Mouse (Mus musculus): Measurements from ENCODE around the gene Iqcf1.

The Iqcf1 gene

DNA sequence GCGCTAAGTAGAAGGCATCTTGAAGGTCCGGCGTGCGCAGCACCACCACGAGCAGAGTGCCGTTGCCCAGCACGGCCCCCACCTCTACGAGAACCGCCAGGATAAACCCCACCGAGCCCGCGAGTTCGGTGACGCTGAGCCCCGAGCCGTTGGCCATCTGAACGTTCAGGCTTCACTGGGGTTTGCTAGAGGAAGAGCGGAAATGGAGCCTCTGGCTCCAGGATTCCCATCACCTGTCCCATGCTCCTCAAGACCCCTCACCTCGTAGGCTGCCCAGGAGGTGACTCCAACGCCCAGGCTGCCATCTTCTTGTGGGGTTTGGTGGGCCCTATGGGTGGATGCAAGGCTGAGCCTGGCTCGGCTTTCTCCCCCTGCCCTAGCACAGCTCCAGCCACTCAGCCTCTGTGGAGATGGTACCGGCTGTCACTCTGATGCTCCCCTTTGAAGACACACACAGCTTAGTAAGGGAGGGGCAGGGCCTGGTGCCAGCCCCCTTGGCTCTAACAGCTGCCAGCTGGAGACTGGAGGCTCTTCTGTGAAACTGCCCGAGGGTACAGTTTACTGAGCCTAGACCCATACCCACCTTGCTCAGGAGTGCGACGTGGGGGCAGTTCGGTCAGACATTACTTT is 34.1 kb upstream of the Iqcf1 start, which contains the start of gene Gpr62:
Gene Gpr62 (minus strand): TSS at position 368 of the 630 bp plus-strand sequence.
- DNase-seq = peak; percentile 90 to 93

- peak in 1 of 2 experiments; percentile 18 for DNase-seq
Measured at GRCm38 (mm10) chr9:106466721-106467120, 33.0 kb upstream of the Iqcf1 start.

DNA sequence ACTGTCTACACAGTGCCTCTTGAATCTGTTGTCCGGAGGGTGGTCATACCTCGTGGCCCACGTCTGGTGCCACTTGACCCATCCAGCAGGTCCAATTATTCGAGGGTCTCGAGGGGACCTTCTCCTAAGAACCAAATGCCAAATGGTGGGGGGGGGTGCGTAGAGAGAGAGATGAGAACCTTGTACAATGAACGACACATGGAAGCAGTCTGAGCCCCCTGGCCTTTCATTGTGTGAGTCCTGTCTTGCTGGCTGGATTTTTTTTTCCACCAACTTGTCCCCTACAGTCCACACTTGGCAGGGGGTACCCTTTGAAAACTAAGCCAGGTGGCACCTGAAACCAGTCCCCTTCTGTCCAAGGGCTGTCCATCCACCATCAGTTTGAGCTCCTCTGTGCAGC is 32.0 kb upstream of the Iqcf1 start:
- DNase-seq = no peak

DNA sequence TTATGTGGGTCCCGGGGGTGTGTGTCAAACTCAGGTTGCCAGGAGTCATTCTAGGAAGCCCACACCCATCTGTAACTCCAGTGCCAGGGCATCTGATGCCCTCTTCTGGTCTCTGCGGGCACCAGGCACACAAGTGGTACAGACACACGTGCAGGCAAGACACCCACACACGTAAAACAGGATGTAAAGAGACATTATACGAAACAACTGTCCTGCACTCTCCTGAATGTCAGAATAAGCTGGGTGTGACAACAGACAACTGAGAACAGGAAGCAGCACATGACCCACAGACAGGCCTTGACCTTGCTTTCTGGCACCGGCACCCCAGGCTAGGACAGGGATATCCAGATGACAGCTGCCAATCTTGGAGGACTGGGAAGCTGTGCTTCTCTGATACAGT is 30.4 kb upstream of the Iqcf1 start:
- DNase-seq = peak in 1 of 2 experiments; percentile 27

- DNase-seq = peak in 1 of 2 experiments; percentile 19
Measured at GRCm38 (mm10) chr9:106469776-106470175, 30.0 kb upstream of the Iqcf1 start.

GRCm38 (mm10) chr9:106470991-106471750 is 28.6 kb upstream of the Iqcf1 start:
- DNase-seq = peak in 1 of 2 experiments; percentile 6

DNA sequence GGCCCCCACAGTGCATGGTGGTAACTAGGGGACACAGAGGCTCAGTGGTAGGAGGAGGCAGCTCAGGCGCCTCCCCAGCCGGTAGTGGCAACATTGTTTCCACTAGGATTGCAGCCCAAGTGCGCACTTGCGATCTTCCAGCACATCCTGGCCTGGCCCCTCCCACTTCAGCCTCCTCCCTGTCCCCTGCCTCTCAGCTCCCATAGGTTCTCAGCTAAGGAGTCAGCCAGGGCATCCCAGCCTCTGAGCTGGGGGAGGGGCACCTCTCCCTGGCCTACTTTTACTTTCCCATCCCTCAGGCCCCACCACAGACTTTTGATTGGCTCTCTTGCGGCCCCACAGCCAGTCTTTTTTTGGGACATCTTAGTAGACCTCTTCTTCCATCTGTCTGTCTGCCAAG is 27.9 kb upstream of the Iqcf1 start:
- peak; percentile 42 to 60 for DNase-seq

DNA sequence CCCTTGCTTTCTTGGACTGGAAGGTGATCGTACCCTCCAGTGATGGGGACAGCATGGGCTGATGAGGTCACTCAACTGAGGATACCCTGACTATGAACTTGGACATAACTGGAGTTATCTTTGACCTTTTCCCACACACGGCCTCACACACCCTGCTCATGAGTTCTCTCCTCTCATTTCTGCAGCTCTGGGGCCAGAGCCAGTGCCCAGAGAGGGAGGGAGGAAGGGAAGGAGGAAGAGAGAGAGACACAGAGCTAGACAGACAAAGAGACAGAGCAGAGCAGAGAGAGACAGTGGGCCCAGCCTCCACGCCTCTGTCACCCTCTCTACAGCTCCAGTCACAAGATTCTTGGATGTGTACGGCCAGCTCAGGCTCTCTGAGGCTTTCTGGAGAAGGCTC is 27.4 kb upstream of the Iqcf1 start:
- DNase-seq = no peak

GRCm38 (mm10) chr9:106473081-106473752 is 26.6 kb upstream of the Iqcf1 start:
- DNase-seq = peak in 1 of 2 experiments; percentile 40

GRCm38 (mm10) chr9:106473753-106474105 is 26.0 kb upstream of the Iqcf1 start:
- peak in 1 of 2 experiments; percentile 39 for DNase-seq

DNA sequence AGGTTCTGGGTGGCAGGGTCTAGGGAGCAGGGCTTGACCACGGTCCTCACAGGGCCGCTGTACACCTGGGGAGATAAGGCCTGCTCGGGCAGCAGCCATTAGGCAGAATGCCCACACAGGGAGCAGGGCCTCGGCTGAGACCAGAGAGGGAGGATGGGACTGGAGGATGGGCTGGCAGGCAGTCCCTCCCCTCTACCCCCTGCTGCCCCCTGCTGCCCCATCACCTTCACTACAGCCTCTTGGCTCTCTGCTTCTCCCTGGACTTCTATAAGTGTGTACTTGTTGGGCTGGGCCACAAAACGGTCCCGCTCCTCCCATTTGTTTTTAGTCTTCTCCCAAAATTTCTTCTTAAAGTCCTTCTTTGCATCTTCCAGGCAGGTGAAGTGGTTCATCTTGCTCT is 25.3 kb upstream of the Iqcf1 start:
- peak; percentile 80 to 89 for DNase-seq

DNA sequence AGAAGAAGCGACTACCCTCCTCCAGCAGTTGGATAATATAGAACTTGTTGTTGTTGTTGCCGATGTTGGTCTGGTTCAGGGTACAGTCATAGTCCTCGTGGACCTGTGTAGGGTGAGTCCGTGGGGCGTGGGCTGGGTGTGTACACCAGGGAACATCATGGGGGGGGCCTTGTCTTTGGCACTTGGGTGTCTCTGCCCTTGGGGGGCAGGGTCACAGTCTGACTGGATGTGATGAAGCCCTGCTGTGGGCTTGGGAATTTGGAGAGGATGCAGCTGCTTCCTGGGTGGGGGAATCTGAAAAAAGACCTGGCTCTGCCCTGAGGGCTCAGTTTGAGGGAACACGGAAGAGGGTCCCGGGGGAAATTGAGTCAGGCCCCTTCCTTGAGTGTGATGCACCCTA is 24.7 kb upstream of the Iqcf1 start:
- DNase-seq = peak in 1 of 2 experiments; percentile 44

- DNase-seq = peak in 1 of 2 experiments; percentile 18
Measured at GRCm38 (mm10) chr9:106475663-106476001, 24.1 kb upstream of the Iqcf1 start, which contains the start of gene Rrp9. Gene Rrp9 (plus strand): TSS chr9:106475963.

DNA sequence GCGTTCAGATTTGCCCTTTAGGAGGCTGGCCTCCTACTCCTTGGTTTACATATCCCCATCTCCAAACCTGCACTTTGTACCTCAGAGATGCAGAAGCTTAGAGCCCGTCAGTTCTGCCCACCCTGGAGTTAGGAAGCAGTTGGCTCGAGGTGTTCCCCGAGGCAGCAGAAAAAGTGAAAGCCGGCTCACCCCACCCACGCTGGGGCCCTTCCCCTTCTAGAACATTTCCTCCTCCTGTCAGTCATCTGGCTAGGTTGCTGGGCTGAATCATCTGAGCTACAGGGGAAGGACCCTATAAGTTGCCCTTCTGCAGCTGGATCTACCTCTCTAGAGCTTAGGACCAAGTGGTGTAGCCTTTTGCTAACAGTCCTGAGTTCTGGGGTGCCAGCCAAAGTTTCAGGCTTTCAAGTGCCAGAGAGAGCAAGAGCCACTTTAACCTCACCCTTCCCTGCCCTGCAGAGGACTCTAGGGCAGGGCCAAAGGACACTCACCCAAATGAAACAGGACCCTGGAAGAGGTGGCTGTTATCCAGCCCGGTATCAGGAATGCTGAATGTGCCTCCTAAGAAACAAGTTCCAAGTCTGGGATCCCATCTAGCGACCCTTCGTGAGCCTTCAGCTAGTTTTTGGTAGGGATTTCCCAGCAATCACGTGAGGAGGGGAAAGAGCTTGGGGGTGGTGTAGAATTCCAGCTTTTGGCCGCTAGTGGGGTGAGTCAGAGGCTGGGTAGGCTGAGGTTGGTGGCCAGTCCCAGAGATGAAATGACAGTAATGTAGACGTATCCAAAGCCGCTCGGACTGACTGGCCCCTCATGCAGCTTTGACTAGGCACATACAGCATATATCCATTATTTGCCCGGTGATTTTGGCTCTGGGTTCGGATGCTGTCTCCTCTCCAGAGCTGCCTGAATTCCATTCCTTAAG is 23.5 kb upstream of the Iqcf1 start:
- peak in 1 of 2 experiments; percentile 48 for DNase-seq

DNA sequence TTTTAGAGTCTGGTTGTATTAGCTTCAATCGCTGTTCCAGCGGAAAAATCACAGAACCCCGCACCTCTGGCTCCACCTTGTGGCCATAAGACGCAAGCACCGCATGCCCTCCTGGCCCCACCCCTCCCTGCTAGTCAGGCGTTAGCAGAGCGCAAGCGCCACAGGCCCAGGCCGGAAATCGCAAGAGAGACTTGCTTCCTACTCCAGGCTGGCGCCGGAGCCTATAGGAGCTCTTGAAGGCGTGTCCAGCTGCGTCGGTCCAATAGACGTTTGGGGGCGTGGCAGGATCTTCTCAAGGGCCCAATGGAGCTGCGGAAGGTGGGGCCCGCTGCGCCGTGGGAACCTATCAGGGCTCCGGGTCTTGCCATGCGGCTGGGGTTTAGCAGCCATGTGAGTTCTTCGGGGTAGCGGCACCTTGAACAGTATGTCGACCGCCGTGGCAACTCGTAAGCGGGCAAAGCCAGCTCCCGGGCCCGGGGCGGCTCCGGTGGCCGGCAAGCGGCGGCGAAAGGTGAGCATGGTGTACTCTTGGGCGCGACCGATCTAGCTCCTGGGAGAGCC is 22.8 kb upstream of the Iqcf1 start, which contains the start of gene Parp3:
Gene Parp3 (minus strand): TSS at position 26 of the 561 bp plus-strand sequence.
- DNase-seq = peak; percentile 98 to 99

- no peak for DNase-seq
Measured at GRCm38 (mm10) chr9:106477649-106478048, 22.1 kb upstream of the Iqcf1 start.

DNA sequence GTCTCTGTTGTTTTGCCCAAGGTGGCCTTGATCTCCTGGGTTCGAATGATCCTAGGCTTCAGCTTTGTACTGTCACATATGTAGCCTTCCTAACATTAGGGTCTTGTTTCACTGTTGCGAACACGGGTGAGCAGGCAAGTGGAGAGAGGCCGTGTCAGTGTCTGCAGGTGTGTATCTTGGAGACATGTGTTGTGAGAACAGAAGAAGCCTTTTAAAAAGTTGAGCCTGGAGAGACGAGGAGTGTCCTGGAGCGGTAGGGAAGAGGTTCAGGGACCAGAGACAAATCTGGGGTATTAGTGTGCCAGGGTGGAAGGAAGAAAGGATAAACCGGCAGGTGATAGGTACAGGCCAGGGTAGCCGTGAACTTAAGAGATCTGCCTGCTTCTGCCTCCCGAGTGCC is 21.7 kb upstream of the Iqcf1 start:
- DNase-seq = no peak

GRCm38 (mm10) chr9:106480541-106480940 is 19.2 kb upstream of the Iqcf1 start:
- no peak for DNase-seq

DNA sequence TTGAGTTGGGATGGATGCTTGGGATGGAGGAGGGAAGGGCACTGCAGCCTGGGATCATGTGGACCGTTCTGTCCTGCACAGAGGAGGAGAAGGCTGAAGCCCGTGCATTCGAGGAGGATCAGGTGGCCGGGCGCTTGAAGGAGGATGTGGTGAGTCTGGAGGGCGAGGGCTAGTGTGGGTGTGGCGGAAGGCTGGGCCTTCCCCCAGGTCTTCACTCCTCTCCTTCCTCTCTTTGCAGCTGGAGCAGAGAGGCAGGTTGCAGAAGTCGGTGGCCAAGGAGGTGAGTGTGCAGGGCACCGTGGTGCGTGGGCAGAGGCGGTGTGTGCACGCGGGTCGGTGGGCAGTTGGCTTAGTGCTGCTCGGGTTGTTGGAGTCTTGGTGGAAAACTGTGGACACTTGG is 18.7 kb upstream of the Iqcf1 start:
- DNase-seq = no peak

GRCm38 (mm10) chr9:106481676-106482075 is 18.1 kb upstream of the Iqcf1 start:
- no peak for DNase-seq

- no peak for DNase-seq
Measured at GRCm38 (mm10) chr9:106482578-106483115, 17.1 kb upstream of the Iqcf1 start.

GRCm38 (mm10) chr9:106483136-106483535 is 16.6 kb upstream of the Iqcf1 start:
- DNase-seq = no peak

Data from cerebellum, postnatal 14 days (tissue).